Mouse (Mus musculus) adrenal gland (tissue): ENCODE data around the gene Tunar.

Experiments
- intact Hi-C: fragments of 180-260 bp; cut with DNase I; formaldehyde crosslinking; loops from one replicate; pipeline ENCODE4 v1.15.1; 2025

The Tunar gene

DNA sequence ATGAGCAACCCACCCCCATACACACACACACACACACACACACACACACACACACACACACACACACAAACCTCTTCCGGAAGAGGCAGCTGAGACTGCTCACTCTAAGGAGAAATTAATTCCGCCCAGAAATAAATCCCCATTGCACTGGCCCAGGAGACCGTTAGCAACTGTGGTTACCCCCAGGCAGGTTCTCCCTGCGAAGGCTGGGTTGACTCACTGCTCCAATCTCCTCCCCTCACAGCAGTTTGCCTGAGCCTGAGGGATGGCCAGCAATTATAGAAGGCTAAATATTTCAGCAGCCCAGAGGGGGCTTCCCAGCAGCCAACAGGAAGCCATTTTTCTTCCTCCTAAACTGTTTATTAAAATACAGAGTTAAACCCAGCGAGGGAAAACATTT, 64.5 kb downstream of the Tunar start:
- intact Hi-C loops = no loop called here

DNA sequence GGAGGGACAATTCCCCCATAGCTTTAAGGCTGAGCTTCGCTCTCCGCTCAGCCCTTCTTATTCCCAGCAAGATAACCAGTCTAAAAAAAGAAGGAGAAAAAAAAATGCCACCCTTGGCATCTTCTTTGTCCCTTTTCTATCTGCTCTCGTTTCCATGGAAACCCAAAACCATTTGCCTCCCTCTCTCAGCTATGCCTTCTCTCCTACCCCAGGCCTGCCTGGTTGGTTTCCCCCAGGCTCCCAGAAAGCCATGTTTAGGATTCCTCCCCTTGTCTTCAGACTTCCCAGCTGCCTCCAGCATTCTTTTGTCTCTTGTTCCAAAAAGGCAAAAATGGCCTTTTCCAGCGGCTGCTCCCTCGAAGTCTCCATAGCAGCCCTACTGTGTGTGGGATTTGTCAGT, 70.1 kb downstream of the Tunar start:
- intact Hi-C loops = no loop called here

DNA sequence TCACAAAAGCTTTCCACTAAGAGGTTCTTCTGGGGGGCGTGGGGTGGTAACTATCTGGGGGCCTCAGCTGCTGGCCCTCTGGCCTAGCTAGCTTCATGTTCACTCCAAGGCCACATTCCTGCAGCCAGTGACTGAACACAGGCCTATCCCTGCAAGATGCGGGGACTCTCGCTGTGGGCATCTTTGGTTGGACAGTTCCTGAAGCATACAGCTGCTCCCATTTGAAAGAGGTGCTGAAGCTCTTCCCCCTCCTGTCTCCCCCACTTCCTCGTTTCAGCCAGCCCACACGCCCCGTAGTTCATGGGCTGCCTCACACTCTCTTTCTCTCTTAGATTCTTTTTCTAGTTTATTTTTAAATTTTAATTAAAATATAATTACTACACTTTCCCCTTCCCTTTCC, 72.3 kb downstream of the Tunar start:
- intact Hi-C loops = no loop called here

DNA sequence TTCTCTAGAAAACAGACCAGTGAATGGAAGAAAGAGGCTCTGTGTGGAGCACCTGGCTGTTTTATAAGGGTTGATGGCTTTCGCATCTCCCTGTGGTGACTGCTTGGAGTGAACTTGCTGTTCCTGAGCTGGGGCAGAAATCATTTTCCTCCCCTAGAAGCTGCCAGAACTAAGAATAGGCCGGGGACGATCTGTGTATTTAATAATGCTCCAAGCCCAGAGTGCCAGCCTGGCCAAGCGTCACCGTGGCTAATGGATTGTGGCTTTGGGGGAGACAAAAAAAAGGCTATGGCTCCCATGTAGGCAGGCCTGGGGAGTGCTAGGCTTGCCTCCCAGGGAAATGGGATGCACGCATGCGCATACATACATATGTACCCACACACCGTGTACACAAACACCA, 80.2 kb downstream of the Tunar start:
- intact Hi-C loops = no loop called here

DNA sequence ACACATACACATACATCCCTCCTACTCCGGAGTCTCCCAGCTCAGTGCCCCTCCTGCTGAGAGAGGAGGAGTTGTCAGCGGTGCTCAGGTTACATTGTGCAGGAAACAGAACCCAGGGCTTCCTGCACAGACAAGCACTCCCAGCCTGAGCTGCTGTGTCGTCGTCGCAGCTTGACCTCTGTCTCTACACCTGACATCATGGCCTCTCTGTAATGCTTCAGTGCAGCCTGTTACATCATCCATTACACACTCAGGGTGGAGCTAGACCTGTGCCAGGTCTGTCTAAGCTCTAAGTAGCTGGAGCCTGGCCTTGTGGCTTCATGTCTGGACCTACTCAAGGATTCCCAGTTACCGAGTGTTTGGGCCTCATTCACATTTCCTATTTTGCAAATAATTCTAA, 86.8 kb downstream of the Tunar start:
- intact Hi-C loops = loop anchor here (10.0 kb wide), 1 partner anchor 366 kb away; no protein-coding TSS in a partner anchor

DNA sequence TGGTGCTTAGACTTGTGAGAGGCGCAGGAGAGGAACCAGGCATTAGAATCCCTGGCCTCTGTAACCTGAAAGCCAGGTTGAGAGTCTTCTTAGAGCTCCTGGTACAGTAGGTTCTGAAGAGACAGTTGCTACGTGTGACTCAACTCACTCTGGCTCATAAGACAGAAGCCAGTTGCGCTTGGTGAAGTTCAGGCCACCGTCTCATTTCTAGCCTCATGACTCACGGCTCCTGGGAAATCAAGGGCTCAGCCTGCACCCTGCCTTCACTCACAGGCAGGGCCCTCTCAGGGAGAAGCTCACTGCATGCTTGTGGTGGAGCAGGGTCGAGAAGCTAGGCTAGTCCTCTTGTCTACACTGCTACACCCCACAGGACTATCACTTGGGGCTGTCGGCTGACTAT, 92.9 kb downstream of the Tunar start:
- intact Hi-C loops = loop anchor here (10.0 kb wide), 1 partner anchor 372 kb away; no protein-coding TSS in a partner anchor

DNA sequence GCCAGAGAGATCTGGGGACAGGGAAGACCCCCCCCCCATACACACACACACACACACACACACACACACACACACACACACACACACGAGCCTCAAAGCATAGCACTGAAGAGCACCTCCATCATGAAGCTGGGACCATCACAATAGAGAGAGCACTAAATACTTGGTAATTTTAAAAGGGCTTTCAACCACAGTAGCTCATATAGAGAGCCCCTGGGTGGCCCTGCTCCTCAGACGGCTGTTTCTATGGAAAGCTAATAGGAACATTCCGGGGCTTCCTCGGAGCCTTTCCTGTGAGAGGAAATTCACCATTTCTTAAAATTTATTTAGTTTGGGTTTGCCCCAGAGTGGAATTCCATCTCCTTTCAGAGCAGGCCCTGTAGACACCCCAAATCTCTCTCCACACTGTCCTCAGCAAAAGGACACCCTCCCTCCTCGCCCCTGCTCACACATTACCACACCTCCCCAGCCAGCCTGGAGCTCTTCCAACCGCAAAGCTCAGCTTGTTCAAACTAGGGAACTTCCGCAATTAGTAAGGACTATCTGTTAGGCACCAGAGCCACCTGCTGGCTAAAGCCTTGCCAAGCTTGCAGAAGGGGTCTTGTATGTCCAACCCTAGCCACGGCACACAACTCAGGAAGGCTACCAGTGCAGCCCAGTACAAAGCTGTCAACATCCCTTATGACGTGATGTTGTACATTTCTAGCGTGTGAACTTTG, 93.5 kb downstream of the Tunar start:
- intact Hi-C loops = loop anchor here (10.0 kb wide), 1 partner anchor 372 kb away; no protein-coding TSS in a partner anchor

DNA sequence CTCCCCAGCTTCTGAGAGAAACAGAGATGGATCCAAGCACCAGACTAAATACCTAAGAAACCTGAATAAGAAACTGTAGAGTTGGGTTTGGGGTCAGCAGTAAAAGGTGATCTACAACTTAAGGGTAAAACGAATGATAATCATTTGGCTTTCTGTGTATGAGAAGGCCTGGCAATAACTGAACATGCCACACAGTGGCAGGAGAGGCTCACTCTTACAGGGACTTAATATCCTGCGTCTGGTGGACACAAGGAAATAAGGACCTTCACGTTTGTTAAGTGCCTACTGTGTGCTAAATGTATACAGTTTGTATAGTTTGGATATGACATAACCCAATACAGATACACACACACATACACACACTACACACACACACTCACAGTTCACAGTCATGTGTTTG, 98.2 kb downstream of the Tunar start:
- intact Hi-C loops = loop anchor here (5.0 kb wide), 1 partner anchor 45 kb away; no protein-coding TSS in a partner anchor

DNA sequence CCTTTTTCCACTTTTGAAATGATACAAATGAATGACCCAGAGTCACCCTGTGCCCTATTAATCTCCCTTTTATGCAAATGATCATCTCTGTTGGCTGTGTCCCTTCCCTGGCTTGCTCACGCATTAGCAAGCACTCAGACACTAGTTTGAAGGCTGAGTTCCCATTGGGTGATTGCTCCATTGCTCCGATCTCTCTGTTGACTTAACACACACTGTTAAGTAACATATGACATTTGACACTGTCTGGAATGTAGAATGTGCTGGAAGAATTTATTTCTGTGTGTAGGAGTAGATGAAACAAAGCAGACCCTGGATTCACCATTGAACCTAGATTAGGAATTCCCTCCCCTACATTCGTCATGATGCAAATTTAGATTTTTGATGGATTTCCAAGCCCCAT, 99.1 kb downstream of the Tunar start:
- intact Hi-C loops = loop anchor here (5.0 kb wide), 1 partner anchor 44 kb away; no protein-coding TSS in a partner anchor
